Mouse (Mus musculus): ENCODE data around the gene Clip2.

GRCm38 (mm10) chr5:134521806-134522205, 30.4 kb downstream of the Clip2 start:
- no peak for TF ChIP-seq CTCF (IDR thresholded peaks at IDR 0.05; ENCODE audit: borderline replicate concordance, control insufficient read depth, extremely low read depth, insufficient read depth, low read length, poor library complexity)
- no peak for TF ChIP-seq POLR2A (IDR thresholded peaks at IDR 0.05; ENCODE audit: control insufficient read depth, extremely low read depth, insufficient read depth, low read length, poor library complexity)
